Mouse (Mus musculus) cerebral cortex, adult 2 months (tissue): Measurements from ENCODE around the gene Bcar3.

ENCODE experiments used
- WGBS: fragments of 180-500 bp; shearing (Covaris S2); methylation state at CpG from one replicate; pipeline ENCODE4 v1.1.7; 2018; 5-methylcytosine and 5-hydroxymethylcytosine counted together

Bcar3 gene

DNA sequence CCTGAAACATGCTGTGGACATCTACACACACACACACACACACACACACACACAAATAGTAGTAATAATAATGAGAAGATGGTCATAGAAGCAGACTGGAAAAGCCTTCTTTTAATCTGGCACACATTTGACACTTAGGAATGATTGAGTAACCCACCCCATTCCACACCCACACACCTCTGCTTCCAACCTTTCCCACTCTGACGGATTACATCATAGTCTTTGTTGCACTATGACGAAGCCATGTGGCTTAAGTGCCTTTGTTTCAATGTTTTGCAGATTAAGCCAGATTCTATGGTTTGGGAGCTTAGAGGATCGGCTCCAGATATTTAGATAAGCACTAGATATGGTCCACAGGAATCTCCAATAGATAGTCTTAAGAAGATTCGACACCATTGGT is 42.1 kb downstream of the Bcar3 start:
- 90% methylated on average over 4 of the region's 4 CpGs for WGBS

- WGBS: 64% methylated on average over 5 of the region's 5 CpGs
Observed at GRCm38 (mm10) chr3:122337992-122338391, 44.1 kb downstream of the Bcar3 start.

DNA sequence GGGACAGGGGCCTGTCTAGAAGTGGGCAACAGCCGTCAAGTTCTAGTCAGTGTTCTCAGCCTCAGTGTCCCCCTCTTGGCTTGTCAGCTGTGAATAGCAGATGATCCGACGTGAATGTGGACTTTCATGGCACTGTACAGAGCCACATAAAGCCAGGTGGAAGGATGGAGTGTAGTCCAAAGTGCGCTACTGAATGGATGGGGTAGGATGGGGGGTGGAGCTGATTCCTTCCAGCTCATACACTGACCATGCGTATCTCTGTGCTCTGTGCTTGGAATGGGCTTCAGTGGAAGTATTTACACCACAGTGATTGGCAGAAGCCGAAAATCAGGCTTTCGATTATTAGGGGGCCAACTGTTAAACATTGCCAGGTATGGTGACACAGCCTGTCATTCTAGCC is 45.0 kb downstream of the Bcar3 start:
- 95% methylated on average over 7 of the region's 7 CpGs for WGBS

DNA sequence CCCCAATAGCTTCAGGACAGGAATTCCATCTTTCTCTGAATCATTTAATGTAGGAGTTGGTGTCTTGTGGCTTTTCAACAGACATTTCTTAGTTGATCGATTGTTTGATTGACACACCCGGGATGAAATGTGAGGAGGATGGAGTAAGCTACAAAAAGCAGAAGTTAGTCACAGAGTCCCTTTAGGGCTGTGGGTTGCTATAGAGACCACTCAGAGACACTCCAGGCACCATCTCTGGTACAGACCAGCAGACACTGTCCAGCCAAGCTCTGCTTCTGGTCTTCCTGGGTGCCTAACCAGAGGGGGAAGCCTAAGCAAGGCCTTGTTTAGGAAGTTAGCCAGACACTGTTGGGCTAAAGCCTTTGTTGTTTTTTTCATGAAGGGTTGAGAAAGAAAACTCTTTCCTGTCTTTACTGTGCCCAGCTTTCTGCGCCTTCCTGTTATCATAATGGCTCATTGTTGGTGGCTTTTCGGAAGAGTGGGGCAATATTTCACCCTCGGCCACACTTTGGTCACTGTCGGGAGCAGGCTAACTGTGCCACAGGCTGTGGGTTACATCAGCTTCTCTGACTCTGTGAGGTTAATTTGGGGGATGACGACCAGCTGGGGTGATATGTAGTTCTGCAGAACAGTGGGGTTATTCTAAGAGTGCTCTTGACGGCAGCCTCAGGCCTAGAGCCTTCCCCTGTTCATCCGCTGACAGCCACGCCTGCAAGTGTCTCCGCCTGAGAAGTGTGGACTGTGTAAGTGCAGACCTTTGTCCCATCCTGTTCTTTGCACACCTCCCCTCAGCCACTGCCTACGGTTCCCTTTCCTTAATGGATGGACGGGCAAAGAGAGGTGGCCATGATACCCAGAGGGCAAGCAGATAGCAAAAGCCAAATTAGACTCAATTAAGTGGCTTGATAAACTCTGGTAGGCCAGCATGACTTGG is 46.5 kb downstream of the Bcar3 start:
- 73% methylated on average over 13 of the region's 13 CpGs for WGBS

DNA sequence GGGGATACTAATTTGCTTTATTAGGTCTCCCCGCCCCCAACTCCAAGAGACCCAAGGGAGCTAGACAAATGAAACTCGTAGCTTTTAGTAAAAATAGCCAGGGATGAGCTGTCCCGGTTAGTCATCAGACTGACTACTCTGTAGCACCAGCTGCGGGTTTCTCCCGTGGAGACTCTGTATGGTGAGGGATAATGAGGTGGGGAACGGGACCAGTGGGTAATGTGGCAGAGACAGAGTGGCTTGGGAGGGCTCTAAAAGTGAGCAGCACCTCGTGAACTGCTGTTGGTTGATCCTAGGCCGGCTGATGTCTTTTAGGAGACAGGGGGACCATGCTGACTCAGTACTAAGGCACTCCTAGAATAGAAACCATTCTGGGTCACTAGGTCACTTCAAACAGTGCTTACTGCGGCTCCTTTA is 49.5 kb downstream of the Bcar3 start:
- 50% methylated on average over 9 of the region's 9 CpGs for WGBS

- WGBS: 86% methylated on average over 5 of the region's 5 CpGs
Observed at GRCm38 (mm10) chr3:122344350-122344749, 50.4 kb downstream of the Bcar3 start.

DNA sequence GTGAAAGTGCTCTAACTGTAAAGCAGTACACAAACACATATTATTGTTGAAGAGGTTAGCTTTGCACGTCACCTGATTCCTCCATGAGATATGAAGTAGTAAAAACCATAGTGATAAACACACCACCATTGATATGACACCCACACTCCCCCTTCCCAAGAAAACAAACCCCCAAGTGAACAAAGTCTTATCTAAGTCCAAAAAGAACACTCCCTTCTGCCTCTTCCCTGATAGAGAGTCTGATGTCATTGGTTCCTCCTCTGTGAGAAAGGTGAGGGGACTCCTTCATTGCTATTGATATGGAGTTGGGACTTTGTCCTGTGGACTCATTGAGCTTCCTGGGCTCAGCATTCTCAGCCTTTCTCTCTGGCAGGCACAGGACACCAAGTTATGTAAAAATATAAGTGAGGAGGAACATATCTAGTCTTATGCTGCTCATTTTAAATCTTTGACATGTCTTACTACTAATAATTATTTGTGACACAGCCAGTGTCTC is 52.1 kb downstream of the Bcar3 start:
- 93% methylated on average over 1 of the region's 1 CpGs for WGBS

GRCm38 (mm10) chr3:122346600-122346999 is 52.7 kb downstream of the Bcar3 start:
- whole genome bisulfite sequencing: 100% methylated on average over 2 of the region's 2 CpGs

- 90% methylated on average over 5 of the region's 5 CpGs for WGBS
Observed at GRCm38 (mm10) chr3:122348677-122349076, 54.7 kb downstream of the Bcar3 start.

- WGBS: 91% methylated on average over 3 of the region's 3 CpGs
Observed at GRCm38 (mm10) chr3:122352801-122353200, 58.9 kb downstream of the Bcar3 start.

GRCm38 (mm10) chr3:122359426-122359825 is 65.5 kb downstream of the Bcar3 start:
- WGBS: 43% methylated on average over 7 of the region's 7 CpGs

GRCm38 (mm10) chr3:122359954-122360353 is 66.0 kb downstream of the Bcar3 start:
- 92% methylated on average over 9 of the region's 9 CpGs for WGBS

- WGBS: 61% methylated on average over 5 of the region's 5 CpGs
Observed at GRCm38 (mm10) chr3:122360721-122361138, 66.8 kb downstream of the Bcar3 start.

GRCm38 (mm10) chr3:122362719-122363118 is 68.8 kb downstream of the Bcar3 start:
- WGBS: 60% methylated on average over 2 of the region's 2 CpGs

GRCm38 (mm10) chr3:122364565-122364964 is 70.6 kb downstream of the Bcar3 start:
- WGBS: 80% methylated on average over 3 of the region's 3 CpGs

GRCm38 (mm10) chr3:122365326-122365725 is 71.4 kb downstream of the Bcar3 start:
- 39% methylated on average over 3 of the region's 3 CpGs for WGBS

DNA sequence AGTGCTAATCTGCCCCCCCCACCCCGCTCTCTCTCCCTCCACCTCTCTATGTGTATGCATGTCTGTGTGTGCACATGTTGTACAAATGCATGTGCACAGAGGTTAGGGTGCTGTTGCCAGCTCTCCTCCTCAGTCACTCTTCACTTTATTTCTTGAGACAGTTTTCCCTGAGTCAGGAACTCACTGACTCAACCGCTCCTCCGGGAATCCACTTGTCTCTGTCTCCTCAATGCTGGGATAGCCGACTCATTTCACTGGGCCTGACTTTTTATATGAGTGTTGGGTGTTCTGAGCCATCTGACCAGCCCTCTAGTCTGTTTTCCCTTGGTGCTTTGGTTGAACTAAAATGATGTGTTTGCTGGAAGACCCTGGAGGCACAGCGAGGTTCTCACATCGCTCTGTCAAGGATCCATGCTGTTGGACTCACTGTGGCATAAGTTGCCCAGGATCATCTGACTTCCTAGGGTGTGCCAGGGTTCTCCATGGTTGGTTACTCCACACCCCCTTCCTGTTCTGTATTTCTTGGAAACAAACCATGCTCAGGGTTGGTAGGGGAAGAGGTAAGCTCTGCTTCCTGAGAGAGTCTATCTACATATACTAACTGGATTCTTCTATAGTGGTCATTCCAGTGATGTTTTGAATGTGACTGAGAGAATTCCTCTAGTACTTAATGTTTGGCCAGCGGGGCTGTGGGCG is 77.9 kb downstream of the Bcar3 start:
- 84% methylated on average over 8 of the region's 8 CpGs for WGBS

DNA sequence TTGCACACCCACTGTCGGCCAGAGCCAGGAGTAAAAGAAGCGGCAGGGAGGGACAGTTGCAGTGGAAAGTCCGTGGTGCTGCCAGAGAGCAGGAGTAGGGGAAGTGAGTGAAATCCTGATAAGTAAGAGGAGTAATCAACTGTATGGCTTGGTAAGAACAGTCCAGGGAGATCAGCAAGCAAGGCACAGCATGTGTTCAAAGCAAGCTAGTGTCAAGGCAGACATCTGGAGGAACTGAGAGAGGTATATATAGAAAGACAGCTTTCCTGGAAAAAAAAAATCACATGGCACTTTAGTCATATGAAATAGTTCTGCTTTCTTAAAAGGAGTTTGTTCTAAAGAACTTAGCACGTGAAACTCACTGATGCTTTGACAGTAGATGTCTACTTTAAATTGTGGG is 78.7 kb downstream of the Bcar3 start:
- WGBS: 39% methylated on average over 4 of the region's 4 CpGs

DNA sequence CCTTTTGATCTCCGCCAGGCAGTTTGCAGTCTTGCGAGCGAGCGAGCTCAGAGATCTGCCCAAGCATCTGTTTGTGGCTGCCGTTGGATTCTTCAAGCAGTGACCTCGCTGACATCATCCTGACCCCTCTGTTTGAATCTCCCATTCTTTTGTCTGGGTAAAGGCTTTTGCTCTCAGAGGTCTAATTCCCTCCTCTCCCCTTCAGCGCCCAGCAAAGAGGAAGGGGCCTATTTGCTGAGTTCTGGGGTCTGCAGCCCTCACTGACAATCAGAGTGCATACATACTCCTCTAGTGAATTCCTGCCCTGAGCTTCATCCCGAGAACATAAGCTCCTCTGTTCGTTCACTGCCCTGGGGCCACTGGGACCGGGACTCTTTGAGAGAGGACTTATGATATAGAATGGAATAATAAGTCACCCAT is 82.5 kb downstream of the Bcar3 start:
- 68% methylated on average over 10 of the region's 10 CpGs for WGBS

GRCm38 (mm10) chr3:122376841-122377464 is 83.0 kb downstream of the Bcar3 start:
- 35% methylated on average over 8 of the region's 8 CpGs for WGBS

- WGBS: 79% methylated on average over 6 of the region's 6 CpGs
Observed at GRCm38 (mm10) chr3:122378634-122379033, 84.7 kb downstream of the Bcar3 start.

DNA sequence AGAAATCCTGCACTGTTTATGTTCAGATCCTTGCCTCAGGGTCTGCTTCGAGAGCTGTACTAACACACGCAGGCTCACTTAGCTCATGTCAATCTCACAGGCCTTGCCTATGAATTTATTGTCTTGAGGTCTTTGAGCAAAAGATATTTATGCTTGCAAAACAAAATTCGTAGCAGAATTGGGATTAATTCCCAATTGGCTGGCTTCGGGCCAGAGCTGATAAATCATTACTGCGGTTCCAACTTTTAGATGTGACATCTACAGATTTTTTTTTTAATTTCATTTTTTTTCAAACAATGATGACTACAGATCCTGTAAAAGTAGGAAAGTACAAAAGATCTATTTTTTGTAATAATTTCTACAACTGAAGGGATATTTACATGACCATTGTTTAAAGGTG is 86.8 kb downstream of the Bcar3 start:
- WGBS: 89% methylated on average over 5 of the region's 5 CpGs
